Mouse (Mus musculus) myocyte (in vitro differentiated cells): ENCODE measurements around the gene Med29. TPM values are rescaled to one million over a fixed set of nuclear protein-coding genes. Genes with fewer than 3 reads are reported as not detected.

Experiments
- H3K27me3 ChIP-seq: one replicate; pipeline ENCODE4 v1.6.1; 2011; ENCODE audit not compliant: control insufficient read depth, insufficient read depth, insufficient read length
- H3K36me3 ChIP-seq: one replicate; pipeline ENCODE4 v1.6.1; 2011; ENCODE audit not compliant: control insufficient read depth, insufficient read depth
- H3K4me2 ChIP-seq: one replicate; pipeline ENCODE4 v1.6.1; 2011; ENCODE audit warnings: low read depth, control low read depth
- H3K4me3 ChIP-seq: one replicate; pipeline ENCODE4 v1.5.1; 2011; ENCODE audit warnings: mild to moderate bottlenecking, control low read depth, moderate library complexity
- H3K79me2 ChIP-seq: one replicate; pipeline ENCODE4 v1.6.1; 2011; ENCODE audit not compliant: control insufficient read depth, insufficient read depth
- H3ac ChIP-seq: one replicate; pipeline ENCODE4 v1.6.1; 2011; ENCODE audit not compliant: control insufficient read depth, insufficient read length
- CEBPB ChIP-seq: IDR thresholded peaks from 2 replicates; pipeline ENCODE4 v1.6.1; 2011; ENCODE audit warnings: mild to moderate bottlenecking, moderate library complexity; ENCODE audit not compliant: poor library complexity, insufficient read depth, severe bottlenecking
- E2F4 ChIP-seq: IDR thresholded peaks from one replicate; pipeline ENCODE4 v1.6.1; 2011; ENCODE audit warnings: mild to moderate bottlenecking, control low read depth, moderate library complexity; ENCODE audit not compliant: insufficient read depth
- MAX ChIP-seq: IDR thresholded peaks from one replicate; pipeline ENCODE4 v1.6.1; 2011; ENCODE audit warnings: low read depth, mild to moderate bottlenecking, control low read depth
- MYOD1 ChIP-seq, 3 experiments: IDR thresholded peaks; one replicate each; pipeline ENCODE4 v1.6.1; 2011; ENCODE audit warnings: control low read depth in 2 of 3, low read depth in 2 of 3, mild to moderate bottlenecking in 2 of 3, moderate library complexity in 1 of 3; ENCODE audit not compliant: insufficient read length in 2 of 3, control insufficient read depth in 1 of 3
- MYOG ChIP-seq, 3 experiments: IDR thresholded peaks; one replicate each; pipeline ENCODE4 v1.6.1; 2011; ENCODE audit warnings: control low read depth in 2 of 3, low read depth in 2 of 3, mild to moderate bottlenecking in 2 of 3; ENCODE audit not compliant: insufficient read length in 2 of 3, control insufficient read depth in 1 of 3, insufficient read depth in 1 of 3
- POLR2A ChIP-seq: IDR thresholded peaks from one replicate; pipeline ENCODE4 v1.6.1; 2011; ENCODE audit warnings: low read depth, mild to moderate bottlenecking, control low read depth, moderate library complexity; ENCODE audit not compliant: insufficient read length
- POLR2AphosphoS2 ChIP-seq: IDR thresholded peaks from one replicate; pipeline ENCODE4 v1.6.1; 2011; ENCODE audit warnings: low read depth, control low read depth; ENCODE audit not compliant: insufficient read length
- REST ChIP-seq: IDR thresholded peaks from one replicate; pipeline ENCODE4 v1.6.1; 2011; ENCODE audit warnings: mild to moderate bottlenecking, control low read depth, moderate library complexity; ENCODE audit not compliant: insufficient read depth, insufficient read length
- SRF ChIP-seq: IDR thresholded peaks from one replicate; pipeline ENCODE4 v1.6.1; 2011; ENCODE audit warnings: low read depth; ENCODE audit not compliant: control insufficient read depth, insufficient read length
- TCF12 ChIP-seq: IDR thresholded peaks from one replicate; pipeline ENCODE4 v1.6.1; 2011; ENCODE audit warnings: mild to moderate bottlenecking, control low read depth; ENCODE audit not compliant: poor library complexity, insufficient read depth, severe bottlenecking
- TCF3 ChIP-seq: IDR thresholded peaks from one replicate; pipeline ENCODE4 v1.6.1; 2011; ENCODE audit warnings: low read depth, control low read depth; ENCODE audit not compliant: insufficient read length
- USF1 ChIP-seq: IDR thresholded peaks from one replicate; pipeline ENCODE4 v1.6.1; 2011; ENCODE audit warnings: low read depth, mild to moderate bottlenecking, control low read depth, moderate library complexity
- polyA plus RNA-seq: library from polyadenylated mRNA; unstranded; fragments of >200 nt; fragmentation: generic; extraction: Trizol; gene quantifications from one replicate; pipeline ENCODE4 v1.2.1, GENCODE M21; 2012; ENCODE audit warnings: missing spikeins

The Med29 gene
- polyA plus RNA-seq, 1 experiment = 34.2 TPM

DNA sequence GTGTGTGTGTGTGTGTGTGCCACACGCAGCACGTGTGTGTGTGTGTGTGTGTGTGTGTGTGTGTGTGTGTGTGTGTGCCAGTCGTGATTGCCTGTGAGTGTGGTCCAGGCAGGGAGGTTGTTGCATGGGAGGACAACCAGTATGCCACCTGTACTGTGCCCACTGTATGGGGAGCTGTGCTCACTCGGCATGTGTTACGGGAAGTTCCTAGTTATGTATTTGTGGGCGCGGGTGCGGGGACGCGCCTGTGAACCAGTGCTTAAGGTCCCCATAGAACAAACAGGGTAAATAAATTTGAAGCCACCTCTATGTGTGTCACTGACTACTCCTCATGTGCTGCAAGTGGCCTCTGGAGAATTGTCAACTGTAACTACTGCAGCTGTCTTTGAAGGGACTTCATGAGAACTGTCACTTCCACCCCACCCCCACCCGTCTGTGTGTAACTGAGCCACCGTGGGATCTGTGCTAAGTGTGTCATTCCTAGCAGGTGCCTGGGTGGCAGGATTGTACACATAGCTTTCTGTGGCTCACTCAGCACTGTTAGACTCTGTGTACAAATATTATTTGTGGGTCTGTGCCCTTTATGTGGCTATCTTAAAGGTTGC lies 10.1 kb downstream of the Med29 start:
- H3K4me3 ChIP-seq = peak overlapping the region; percentile 30
- H3K27me3 ChIP-seq = no peaks in the 10 kb centered on the region
- TF ChIP-seq E2F4 = no peak
- peak in 1 of 3 experiments; percentile 55 for TF ChIP-seq MYOD1 (IDR thresholded peaks at IDR 0.05; ENCODE audit: control insufficient read depth in 1 of 3, insufficient read length in 2 of 3, low read depth in 2 of 3)
- peak; percentile 52 for TF ChIP-seq POLR2AphosphoS2
- TF ChIP-seq POLR2A = peak; percentile 35
- TF ChIP-seq MYOG (IDR thresholded peaks at IDR 0.05; ENCODE audit: control insufficient read depth in 1 of 3, insufficient read depth in 1 of 3, insufficient read length in 2 of 3, low read depth in 2 of 3) = peak in 1 of 3 experiments; percentile 38
- H3K4me2 ChIP-seq = peak overlapping the region; percentile 92
- no peaks in the 10 kb centered on the region for H3K36me3 ChIP-seq
- peak overlapping the region; percentile 9 for H3ac ChIP-seq
- peaks cover 11% of the 10 kb centered on the region for H3K79me2 ChIP-seq

DNA sequence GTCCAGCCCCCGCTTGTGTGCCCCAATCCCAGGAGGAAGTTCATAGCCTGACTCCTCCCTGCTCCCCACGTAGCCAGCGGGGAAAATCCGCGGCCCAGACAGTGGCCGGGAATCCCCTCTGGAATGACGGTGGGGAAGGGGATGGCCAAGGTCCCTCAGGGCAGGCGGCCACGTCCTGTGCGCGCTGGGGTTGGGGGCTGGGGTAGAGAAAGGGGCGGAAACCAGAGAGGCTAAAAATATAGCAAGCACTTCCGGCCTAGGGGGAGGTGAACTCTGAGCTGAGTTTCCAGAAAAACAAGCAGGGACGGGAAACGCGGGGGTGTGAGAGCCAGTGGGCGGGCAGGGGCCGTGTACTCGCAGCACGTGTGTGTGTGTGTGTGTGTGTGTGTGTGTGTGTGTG lies 10.6 kb downstream of the Med29 start:
- peak overlapping the region; percentile 30 for H3K4me3 ChIP-seq
- peaks cover 16% of the 10 kb centered on the region for H3K79me2 ChIP-seq
- TF ChIP-seq E2F4 = no peak
- TF ChIP-seq SRF = no peak
- peak; percentile 47 for TF ChIP-seq POLR2A
- H3K4me2 ChIP-seq = peak overlapping the region; percentile 92
- H3K27me3 ChIP-seq = no peaks in the 10 kb centered on the region
- H3K36me3 ChIP-seq = no peaks in the 10 kb centered on the region
- H3ac ChIP-seq = peak overlapping the region; percentile 9

DNA sequence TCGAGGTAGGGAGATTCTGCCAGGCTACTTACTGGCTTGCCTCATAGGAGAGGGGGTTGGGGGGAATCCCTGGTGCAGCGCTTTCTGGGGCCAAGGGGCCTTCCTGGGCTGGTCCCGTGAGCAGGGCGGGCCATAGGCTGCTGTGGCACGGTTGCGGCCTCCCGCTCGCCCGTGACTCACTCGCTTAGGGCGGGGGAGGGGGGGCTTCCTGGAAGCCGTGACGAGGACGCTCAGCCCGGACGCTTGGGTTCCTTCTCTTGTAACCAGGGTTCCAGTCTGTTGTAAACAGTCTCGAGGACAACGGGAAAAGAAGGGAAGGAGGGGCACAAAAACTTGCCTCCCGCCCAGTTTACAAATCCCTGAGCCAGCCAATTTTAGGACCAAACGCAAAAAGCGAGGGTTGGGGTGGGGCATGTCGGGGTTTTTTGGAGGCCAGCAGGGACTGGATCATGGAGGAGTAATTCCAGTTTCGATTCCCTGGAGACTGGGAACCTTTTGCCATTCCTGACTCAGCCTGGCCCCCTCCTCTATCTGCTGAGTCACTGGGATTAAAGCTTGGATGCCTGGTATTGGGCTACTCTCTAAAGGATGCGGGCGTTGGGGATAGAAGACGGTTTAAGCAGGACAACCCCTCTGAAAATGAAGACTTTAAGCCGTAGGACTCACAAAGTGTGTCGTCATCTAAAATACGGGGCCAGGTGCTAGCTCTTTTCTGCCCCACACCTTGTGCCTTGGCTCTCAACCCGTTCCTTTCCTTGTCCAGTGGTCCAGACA lies 11.3 kb downstream of the Med29 start:
- H3K27me3 ChIP-seq = no peaks in the 10 kb centered on the region
- peak overlapping the region; percentile 30 for H3K4me3 ChIP-seq
- H3K4me2 ChIP-seq = peak overlapping the region; percentile 92
- peak in 1 of 3 experiments; percentile 38 for TF ChIP-seq MYOG (IDR thresholded peaks at IDR 0.05; ENCODE audit: control insufficient read depth in 1 of 3, insufficient read depth in 1 of 3, insufficient read length in 2 of 3, low read depth in 2 of 3)
- no peak for TF ChIP-seq E2F4
- no peak for TF ChIP-seq TCF3
- TF ChIP-seq POLR2A = peak; percentile 6
- H3K36me3 ChIP-seq = no peaks in the 10 kb centered on the region
- peaks cover 23% of the 10 kb centered on the region for H3K79me2 ChIP-seq
- peak overlapping the region; percentile 9 for H3ac ChIP-seq

DNA sequence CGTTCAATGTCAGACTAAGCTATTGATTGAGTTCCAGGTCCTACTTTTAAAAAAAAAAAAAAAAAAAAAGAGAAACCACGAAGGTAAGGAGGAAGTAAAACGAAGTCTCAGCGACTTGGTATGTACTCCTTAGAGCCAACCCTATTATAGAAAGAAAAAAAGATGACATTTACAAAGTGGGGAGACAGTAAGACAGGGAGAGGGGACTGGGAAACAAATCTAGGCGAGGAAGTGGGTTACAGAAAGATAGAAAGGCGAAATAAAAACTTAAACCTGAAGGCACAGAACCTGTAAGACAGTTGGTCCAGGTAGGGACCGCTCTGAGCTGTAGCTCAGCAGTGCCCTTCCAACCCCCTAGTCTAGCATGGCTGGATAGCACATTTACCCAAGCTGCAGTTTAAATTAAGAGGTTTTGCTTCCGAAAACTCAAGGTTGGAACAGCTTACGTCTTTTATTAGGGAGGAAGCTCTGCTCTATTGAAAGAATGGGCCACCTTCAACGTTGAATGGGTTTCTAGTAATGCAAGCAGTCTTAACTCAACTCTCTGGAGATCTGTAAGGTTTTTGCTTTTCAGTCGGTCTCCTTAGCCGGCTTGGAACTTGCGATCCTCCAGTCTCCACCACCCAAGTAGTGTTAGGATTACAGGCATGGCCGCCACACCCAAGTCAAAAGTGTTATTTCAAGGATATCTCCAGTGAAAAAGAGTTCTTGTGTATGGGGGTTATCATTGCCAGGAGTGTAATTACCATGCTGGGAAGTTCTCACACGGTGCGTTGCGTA lies 12.1 kb downstream of the Med29 start, which contains the start of gene Zfp36:
TSS of gene Zfp36 (minus strand) at position 17 of the 780 bp plus-strand sequence.
- Histone ChIP-seq H3ac (peak within 1 kb of the TSS; percentile 81), H3K4me2 (peak within 1 kb of the TSS; percentile 100), H3K36me3 (no peaks in the 10 kb centered on the region), H3K4me3 (peak within 1 kb of the TSS; percentile 96), H3K27me3 (no peaks in the 10 kb centered on the region), H3K79me2 (peaks cover 27% of the 10 kb centered on the region)
- TF ChIP-seq POLR2A = no peak
- TF ChIP-seq TCF12 = no peak
- TF ChIP-seq REST = no peak
- no peak for TF ChIP-seq USF1
- no peak for TF ChIP-seq SRF
- no peak for TF ChIP-seq MYOG (IDR thresholded peaks at IDR 0.05; ENCODE audit: control insufficient read depth in 1 of 3, insufficient read depth in 1 of 3, insufficient read length in 2 of 3, low read depth in 2 of 3)
- no peak for TF ChIP-seq TCF3
- TF ChIP-seq MAX = no peak
- TF ChIP-seq E2F4 = no peak
- no peak for TF ChIP-seq MYOD1 (IDR thresholded peaks at IDR 0.05; ENCODE audit: control insufficient read depth in 1 of 3, insufficient read length in 2 of 3, low read depth in 2 of 3)
- no peak for TF ChIP-seq POLR2AphosphoS2
- no peak for TF ChIP-seq CEBPB
